Comparison of ENCODE assay signal across 9 mouse cellular contexts in the genomic region with DNA sequence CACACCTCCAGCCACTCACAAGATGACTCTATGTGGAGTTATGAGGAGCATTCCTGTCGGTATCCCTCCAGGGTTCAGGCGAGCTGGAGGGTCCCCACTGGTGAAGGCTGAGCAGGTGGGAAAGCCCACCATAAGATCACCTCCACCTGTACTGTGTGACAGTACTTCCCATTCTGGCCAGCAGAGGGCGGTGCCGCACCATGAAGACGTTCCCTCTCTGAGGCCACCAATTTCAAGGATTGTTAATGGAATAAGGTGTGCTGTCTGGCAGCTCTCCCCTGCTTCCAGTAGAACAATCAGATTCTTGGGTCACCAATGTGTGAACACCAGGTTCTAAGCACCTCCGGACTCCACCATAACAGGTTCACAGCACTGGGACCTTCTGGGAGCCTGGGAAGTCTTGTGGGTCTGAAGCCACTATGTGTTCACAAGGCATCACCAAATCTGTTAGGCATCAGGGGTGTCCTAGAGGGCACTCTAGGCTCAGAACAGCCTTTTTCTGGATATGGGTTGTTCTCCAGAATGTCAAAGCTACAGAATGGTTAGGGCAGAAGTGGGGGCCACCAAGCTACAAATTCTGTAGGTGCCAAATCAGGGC. TPM values are rescaled to one million over a fixed set of nuclear protein-coding genes. Genes with fewer than 3 reads are reported as not detected.
DNase-seq lines count a peak whose midpoint lies in the region; ATAC-seq and TF ChIP-seq lines count a peak whose summit lies in the region.
"Had no signal": no experiment of that assay in that cellular context is flagged by ENCODE, and none has a peak within 500 bp of the region (broad histone marks: within the 10 kb centered on the region; RNA-seq: fewer than 3 reads in every experiment).

No protein-coding gene starts in this region.

- H3K4me1 ChIP-seq in ES-Bruce4 (ENCODE audit: control insufficient read depth, insufficient read depth, low read length): no peaks in the 10 kb centered on the region
- H3K4me1 ChIP-seq in forebrain, embryonic 10.5 days: peaks cover 27% of the 10 kb centered on the region
- H3K4me1 ChIP-seq in thymus, adult 2 months (replicated peaks; ENCODE audit: control insufficient read depth, insufficient read depth, low read length): peaks cover 10% of the 10 kb centered on the region

- TF ChIP-seq POLR2A in ES-Bruce4 (IDR thresholded peaks at IDR 0.05; ENCODE audit: insufficient read depth, low read length): no peak
- no peak for TF ChIP-seq POLR2A in thymus, adult 2 months (IDR thresholded peaks at IDR 0.05; ENCODE audit: control insufficient read depth, extremely low read depth, insufficient read depth, low read length, poor library complexity)

- peak; percentile 49; the same call in 1 of the 2 replicates for ATAC-seq in neutrophil, adult 5-6 weeks (ENCODE audit: extremely low read depth, insufficient number of reproducible peaks, low FRiP score, poor library complexity, severe bottlenecking)

- H3K9me3 ChIP-seq in ES-Bruce4 (replicated peaks; ENCODE audit: control insufficient read depth, insufficient read depth, low read length, poor library complexity, severe bottlenecking): no peaks in the 10 kb centered on the region
- H3K9me3 ChIP-seq in forebrain, embryonic 10.5 days: no peaks in the 10 kb centered on the region
- H3K9me3 ChIP-seq: limb, embryonic 15.5 days had no signal

- H3K27me3 ChIP-seq in ES-Bruce4 (ENCODE audit: control insufficient read depth, insufficient read depth, low read length, poor library complexity, severe bottlenecking): no peaks in the 10 kb centered on the region
- peaks cover 60% of the 10 kb centered on the region for H3K27me3 ChIP-seq in forebrain, embryonic 10.5 days (ENCODE audit: poor library complexity, severe bottlenecking)
- H3K27me3 ChIP-seq in thymus, adult 2 months (ENCODE audit: control insufficient read depth, insufficient read depth, low read length): no peaks in the 10 kb centered on the region; the same call in 1 of the 2 replicates
- H3K27me3 ChIP-seq: limb, embryonic 15.5 days had no signal

- intact Hi-C loops in heart, postnatal 10 days (cut with DNase I): loop anchor here (1.0 kb wide), 3 partner anchors 51 to 133 kb away; no protein-coding TSS in a partner anchor

- H3K27ac ChIP-seq in ES-Bruce4 (ENCODE audit: insufficient read depth, low read length): no peak overlapping the region
- no peak overlapping the region for H3K27ac ChIP-seq in forebrain, embryonic 10.5 days
- no peak overlapping the region for H3K27ac ChIP-seq in thymus, adult 2 months (ENCODE audit: control insufficient read depth, insufficient read depth, low read length)
- H3K27ac ChIP-seq: limb, embryonic 15.5 days had no signal

- TF ChIP-seq CTCF in ES-Bruce4 (IDR thresholded peaks at IDR 0.05; ENCODE audit: low read depth, low read length): peak; percentile 98
- TF ChIP-seq CTCF in thymus, adult 2 months (IDR thresholded peaks at IDR 0.05; ENCODE audit: borderline replicate concordance, control insufficient read depth, extremely low read depth, insufficient read depth, low read length, poor library complexity): peak; percentile 90; the same call in 1 of the 2 replicates

- no peak overlapping the region for H3K9ac ChIP-seq in ES-Bruce4 (ENCODE audit: low read depth, poor library complexity, severe bottlenecking)
- H3K9ac ChIP-seq: limb, embryonic 15.5 days had no signal

- no peak for TF ChIP-seq EP300 in ES-Bruce4 (IDR thresholded peaks at IDR 0.05; ENCODE audit: insufficient read depth, low read depth, low read length)

- peak; percentile 49 for DNase-seq in c-Kit-negative CD71-positive TER-119-positive erythroid progenitor cells, embryonic 14.5 days (ENCODE audit: low read depth, low spot score)
- DNase-seq in forebrain, embryonic 10.5 days (ENCODE audit: extremely low spot score, low spot score): peak; percentile 82
- peak; percentile 86 to 90 for DNase-seq in heart, postnatal 10 days
- DNase-seq in kidney, postnatal 4 days: peak; percentile 91 to 92
- peak; percentile 80 to 83 for DNase-seq in lung, adult 18-20 months
- DNase-seq in thymus, adult 2 months: peak; percentile 75

- no peak overlapping the region for H3K4me3 ChIP-seq in ES-Bruce4 (ENCODE audit: low read depth, low read length)
- H3K4me3 ChIP-seq in forebrain, embryonic 10.5 days: no peak overlapping the region
- no peak overlapping the region for H3K4me3 ChIP-seq in thymus, adult 2 months (ENCODE audit: control insufficient read depth, insufficient read depth, low read length)
- H3K4me3 ChIP-seq: limb, embryonic 15.5 days had no signal

- no peaks in the 10 kb centered on the region for H3K36me3 ChIP-seq in ES-Bruce4 (ENCODE audit: control insufficient read depth, insufficient read depth, low read length, poor library complexity, severe bottlenecking)
- H3K36me3 ChIP-seq in forebrain, embryonic 10.5 days (replicated peaks): no peaks in the 10 kb centered on the region
- no peaks in the 10 kb centered on the region for H3K36me3 ChIP-seq in thymus, adult 2 months (ENCODE audit: control insufficient read depth, insufficient read depth, low read length)
- H3K36me3 ChIP-seq: limb, embryonic 15.5 days had no signal

- WGBS in forebrain, embryonic 10.5 days: 5% methylated on average over 6 of the region's 6 CpGs
- WGBS in thymus, adult 2 months: 7% methylated on average over 6 of the region's 6 CpGs

RNA-seq across cellular contexts. Expression of a gene that starts 49.4 kb away (rescaled TPM):
- polyA plus RNA-seq in ES-Bruce4 (2011; ENCODE audit: insufficient read depth, insufficient read length, low read depth, missing spikeins): not detected in 2 replicates
- 11.2 and 11.5 TPM in 2 replicates for polyA plus RNA-seq in forebrain, embryonic 10.5 days (2016; fragmentation: Nextera tagmentation; extraction: Ambion mirVana)
- total RNA-seq in heart, postnatal 10 days (2021): 1 to 10 TPM; 8.6 TPM
- total RNA-seq in neutrophil, adult 5-6 weeks (2017): not detected in 2 replicates
- 3.6 and 3.8 TPM in 2 replicates for polyA plus RNA-seq in thymus, adult 2 months (2012; rRNA removed)
